Mouse (Mus musculus): ENCODE results near the gene Ppp4r4. TPM values are rescaled to one million over a fixed set of nuclear protein-coding genes. Genes with fewer than 3 reads are reported as not detected.

Gene Ppp4r4
- total and polyA plus RNA-seq, 3 experiments = 1.0 to 3.0 TPM; not detected in 1

- TF ChIP-seq MYC (IDR thresholded peaks at IDR 0.05; ENCODE audit: low read depth, low read length) = no peak
- TF ChIP-seq GABPA (IDR thresholded peaks at IDR 0.05; ENCODE audit: low read depth, low read length) = no peak
- TF ChIP-seq USF2 (IDR thresholded peaks at IDR 0.05; ENCODE audit: borderline replicate concordance in 1 of 2, insufficient read depth in 1 of 2, low read depth in 1 of 2, low read length in 2 of 2) = peak; percentile 39 to 71; a peak in 3 of 4 replicates
- TF ChIP-seq POLR2A (IDR thresholded peaks at IDR 0.05; ENCODE audit: control insufficient read depth in 1 of 2, insufficient read depth in 1 of 2, low read depth in 1 of 2, low read length in 2 of 2, poor library complexity in 1 of 2) = no peak
- TF ChIP-seq NRF1 (IDR thresholded peaks at IDR 0.05; ENCODE audit: insufficient read depth, low read depth, low read length, poor library complexity, severe bottlenecking) = no peak
- TF ChIP-seq CHD1 (IDR thresholded peaks at IDR 0.05; ENCODE audit: low read depth, low read length) = no peak; the same call in 1 of the 2 replicates
- no peak for TF ChIP-seq POLR2AphosphoS5 (IDR thresholded peaks at IDR 0.05; ENCODE audit: borderline replicate concordance, low read depth, low read length)
- no peak for TF ChIP-seq ELF1 (IDR thresholded peaks at IDR 0.05; ENCODE audit: low read depth, low read length)
- no peak for TF ChIP-seq E2F4 (IDR thresholded peaks at IDR 0.05; ENCODE audit: borderline replicate concordance, low read depth, low read length)
- no peak for TF ChIP-seq MAFK (IDR thresholded peaks at IDR 0.05; ENCODE audit: borderline replicate concordance, low read depth, low read length)
- no peak for TF ChIP-seq TCF12 (IDR thresholded peaks at IDR 0.05; ENCODE audit: low read depth, low read length)
- peak in 1 of 2 experiments; percentile 13; a peak in 1 of 4 replicates for TF ChIP-seq EP300 (IDR thresholded peaks at IDR 0.05; ENCODE audit: low read depth in 1 of 2, low read length in 2 of 2)
- TF ChIP-seq RAD21 (IDR thresholded peaks at IDR 0.05; ENCODE audit: low read depth, low read length) = no peak
- no peak for TF ChIP-seq UBTF (IDR thresholded peaks at IDR 0.05; ENCODE audit: borderline replicate concordance, insufficient read depth, low read depth, low read length)
- TF ChIP-seq ZMIZ1 (IDR thresholded peaks at IDR 0.05; ENCODE audit: low read depth, low read length) = no peak
- no peak for TF ChIP-seq RCOR1 (IDR thresholded peaks at IDR 0.05; ENCODE audit: low read depth, low read length)
- 0 out of 2 replicates have a peak, but pooled peaks have one; percentile 15 for TF ChIP-seq TBP (IDR thresholded peaks at IDR 0.05; ENCODE audit: low read depth, low read length)
- no peak for TF ChIP-seq SIN3A (IDR thresholded peaks at IDR 0.05; ENCODE audit: low read length)
- TF ChIP-seq CHD2 (IDR thresholded peaks at IDR 0.05; ENCODE audit: low read length) = no peak
These were observed 83.7 kb downstream of the Ppp4r4 start (continued) for GRCm38 (mm10) chr12:103615734-103616133.

- no peaks in the 10 kb centered on the region; the same call in 1 of the 2 replicates for H3K79me2 ChIP-seq (ENCODE audit: control insufficient read depth, insufficient read depth, low read length, poor library complexity)
- H3K27ac ChIP-seq (ENCODE audit: control insufficient read depth, low read depth, low read length) = peak overlapping the region; percentile 99
- peak; percentile 96 for DNase-seq (ENCODE audit: low read depth, low spot score)
- peak overlapping the region; percentile 78 for H3K9ac ChIP-seq (ENCODE audit: control insufficient read depth, low read depth, low read length, poor library complexity, severe bottlenecking)
- peaks cover 16 to 22% of the 10 kb centered on the region in 2 experiments for H3K4me1 ChIP-seq (ENCODE audit: control insufficient read depth in 1 of 2, insufficient read depth in 2 of 2, low read length in 2 of 2)
- peak overlapping the region; percentile 44 to 56 for H3K4me3 ChIP-seq (ENCODE audit: control insufficient read depth in 1 of 2, insufficient read depth in 1 of 2, low read depth in 2 of 2, low read length in 2 of 2)
- peaks cover 0 to 26% of the 10 kb centered on the region in 2 experiments; a peak in 2 of 4 replicates for H3K36me3 ChIP-seq (ENCODE audit: control insufficient read depth in 1 of 2, insufficient read depth in 2 of 2, low read length in 2 of 2)
- H3K27me3 ChIP-seq (ENCODE audit: control insufficient read depth in 1 of 2, insufficient read depth in 2 of 2, low read length in 2 of 2) = no peaks in the 10 kb centered on the region
- H3K9me3 ChIP-seq (replicated peaks; ENCODE audit: insufficient read depth, low read length) = no peaks in the 10 kb centered on the region
- TF ChIP-seq USF1 (IDR thresholded peaks at IDR 0.05; ENCODE audit: low read depth, low read length) = no peak
- TF ChIP-seq GATA1 (IDR thresholded peaks at IDR 0.05; ENCODE audit: low read depth, low read length) = peak; percentile 89
- no peak for TF ChIP-seq MEF2A (IDR thresholded peaks at IDR 0.05; ENCODE audit: extremely low read depth, insufficient replicate concordance, low read depth, low read length, poor library complexity, severe bottlenecking)
- TF ChIP-seq TCF12 (IDR thresholded peaks at IDR 0.05; ENCODE audit: low read depth, low read length) = peak; percentile 92
- TF ChIP-seq JUND (IDR thresholded peaks at IDR 0.05; ENCODE audit: low read depth, low read length) = peak; percentile 30; the same call in 1 of the 2 replicates
- TF ChIP-seq SIN3A (IDR thresholded peaks at IDR 0.05; ENCODE audit: low read length) = peak; percentile 88
- TF ChIP-seq POLR2A (IDR thresholded peaks at IDR 0.05; ENCODE audit: control insufficient read depth in 1 of 2, insufficient read depth in 1 of 2, low read depth in 1 of 2, low read length in 2 of 2, poor library complexity in 1 of 2) = peak; percentile 62 to 87; a peak in 3 of 4 replicates
- TF ChIP-seq CHD2 (IDR thresholded peaks at IDR 0.05; ENCODE audit: low read length) = peak; percentile 68
- no peak for TF ChIP-seq NRF1 (IDR thresholded peaks at IDR 0.05; ENCODE audit: insufficient read depth, low read depth, low read length, poor library complexity, severe bottlenecking)
- TF ChIP-seq ELF1 (IDR thresholded peaks at IDR 0.05; ENCODE audit: low read depth, low read length) = no peak
- peak; percentile 83 for TF ChIP-seq MYC (IDR thresholded peaks at IDR 0.05; ENCODE audit: low read depth, low read length)
- no peak for TF ChIP-seq MAFK (IDR thresholded peaks at IDR 0.05; ENCODE audit: borderline replicate concordance, low read depth, low read length)
- no peak for TF ChIP-seq KAT2A (conservative IDR thresholded peaks at IDR 0.05; ENCODE audit: low read depth, low read length)
- no peak for TF ChIP-seq CTCF (IDR thresholded peaks at IDR 0.05 in 2 of 3, conservative IDR thresholded peaks at IDR 0.05 in 1 of 3; ENCODE audit: control insufficient read depth in 1 of 3, insufficient read depth in 1 of 3, low read depth in 2 of 3, low read length in 3 of 3, poor library complexity in 1 of 3, severe bottlenecking in 1 of 3)
- TF ChIP-seq MAX (IDR thresholded peaks at IDR 0.05; ENCODE audit: low read length) = peak; percentile 82
- peak; percentile 63; the same call in 1 of the 2 replicates for TF ChIP-seq HCFC1 (IDR thresholded peaks at IDR 0.05; ENCODE audit: low read depth, low read length)
- TF ChIP-seq ZNF384 (IDR thresholded peaks at IDR 0.05; ENCODE audit: low read depth, low read length) = no peak
- peak; percentile 88 for TF ChIP-seq TBP (IDR thresholded peaks at IDR 0.05; ENCODE audit: low read depth, low read length)
- TF ChIP-seq ETS1 (IDR thresholded peaks at IDR 0.05; ENCODE audit: low read depth, low read length) = peak; percentile 92
- TF ChIP-seq MXI1 (IDR thresholded peaks at IDR 0.05; ENCODE audit: low read depth, low read length) = peak; percentile 82
- peak; percentile 92 to 99 for TF ChIP-seq EP300 (IDR thresholded peaks at IDR 0.05; ENCODE audit: low read depth in 1 of 2, low read length in 2 of 2)
- TF ChIP-seq TAL1 (IDR thresholded peaks at IDR 0.05; ENCODE audit: low read length) = peak; percentile 79
- TF ChIP-seq SMC3 (IDR thresholded peaks at IDR 0.05; ENCODE audit: low read depth, low read length) = no peak
- TF ChIP-seq RCOR1 (IDR thresholded peaks at IDR 0.05; ENCODE audit: low read depth, low read length) = peak; percentile 77
These were observed 84.8 kb downstream of the Ppp4r4 start for GRCm38 (mm10) chr12:103616860-103617261.

Measured in MEL (cell line).